Mouse (Mus musculus): ENCODE data around the gene Xrra1. TPM values are rescaled to one million over a fixed set of nuclear protein-coding genes. Genes with fewer than 3 reads are reported as not detected.
A peak's percentile ranks its signal among the peaks of the same experiment; 100 is the strongest.

Gene Xrra1
- polyA plus RNA-seq, 1 experiment from 2014 or later, result 0.24 TPM

DNA sequence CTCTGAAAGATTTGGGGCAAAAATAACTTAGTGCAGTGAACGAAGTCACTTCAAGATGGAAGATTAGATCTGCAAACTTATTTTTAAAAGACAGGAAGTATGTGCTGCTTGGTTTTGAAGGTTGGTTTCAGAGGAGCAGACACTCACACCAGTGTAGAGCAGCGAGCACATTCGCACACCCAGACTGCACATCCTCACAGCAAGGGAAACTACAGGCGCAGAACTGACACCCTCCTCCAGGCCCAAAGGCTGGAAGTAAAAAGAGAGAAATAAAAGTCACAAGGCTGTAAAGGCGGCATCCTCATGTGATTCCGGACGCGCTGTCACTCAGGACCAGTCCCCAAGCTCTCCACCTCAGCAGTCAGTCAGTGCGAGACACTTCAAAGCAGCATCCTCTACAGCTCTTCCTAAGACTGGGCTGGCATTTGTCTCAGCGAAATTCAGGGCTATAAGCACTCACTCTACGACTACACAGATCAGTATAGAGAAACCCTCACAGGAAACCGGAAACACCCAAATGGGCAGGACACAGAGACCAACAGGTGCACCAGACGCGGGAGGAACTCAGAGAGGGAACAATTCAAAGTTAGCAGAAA is 2.6 kb upstream of the Xrra1 start:
- Histone ChIP-seq H3K4me3 (no peak overlapping the region), H3K36me3 (peaks cover 35% of the 10 kb centered on the region), H3K27ac (no peak overlapping the region), H3K27me3 (ENCODE audit: insufficient read depth, poor library complexity, severe bottlenecking) (no peaks in the 10 kb centered on the region), H3K4me1 (peaks cover 28% of the 10 kb centered on the region), H3K9me3 (no peaks in the 10 kb centered on the region)
- DNase-seq (ENCODE audit: low spot score), result no peak
- 86% methylated on average over 14 of the region's 14 CpGs for WGBS

- peak overlapping the region; percentile 95 for H3K27ac ChIP-seq
- peaks cover 34% of the 10 kb centered on the region for H3K36me3 ChIP-seq
- no peak for DNase-seq (ENCODE audit: low spot score)
- no peaks in the 10 kb centered on the region for H3K9me3 ChIP-seq
- H3K4me1 ChIP-seq, result peaks cover 29% of the 10 kb centered on the region
- WGBS, result 1% methylated on average over 19 of the region's 19 CpGs
- no peaks in the 10 kb centered on the region for H3K27me3 ChIP-seq (ENCODE audit: insufficient read depth, poor library complexity, severe bottlenecking)
- peak overlapping the region; percentile 85 for H3K4me3 ChIP-seq
Observed at GRCm38 (mm10) chr7:99858175-99858812, 622 bp upstream of the Xrra1 start.

- H3K27me3 ChIP-seq (ENCODE audit: insufficient read depth, poor library complexity, severe bottlenecking), result no peaks in the 10 kb centered on the region
- no peaks in the 10 kb centered on the region for H3K36me3 ChIP-seq
- 36% methylated on average over 7 of the region's 7 CpGs for WGBS
- peaks cover 26% of the 10 kb centered on the region for H3K4me1 ChIP-seq
- no peak within 1 kb of the TSS for H3K27ac ChIP-seq
- H3K9me3 ChIP-seq, result no peaks in the 10 kb centered on the region
- DNase-seq (ENCODE audit: low spot score), result no peak
- H3K4me3 ChIP-seq, result no peak within 1 kb of the TSS
Observed at GRCm38 (mm10) chr7:99863362-99863761, 4.4 kb downstream of the Xrra1 start, which contains the start of gene Spcs2. TSS of gene Spcs2 (minus strand) at chr7:99863462.

- 74% methylated on average over 11 of the region's 11 CpGs for WGBS
- Histone ChIP-seq H3K27me3 (ENCODE audit: insufficient read depth, poor library complexity, severe bottlenecking) (no peaks in the 10 kb centered on the region), H3K4me1 (peaks cover 22% of the 10 kb centered on the region), H3K36me3 (no peaks in the 10 kb centered on the region), H3K4me3 (no peak overlapping the region), H3K9me3 (no peaks in the 10 kb centered on the region), H3K27ac (peak overlapping the region; percentile 22; the same call in 1 of the 2 replicates)
- no peak for DNase-seq (ENCODE audit: low spot score)
Observed at GRCm38 (mm10) chr7:99864241-99865028, 5.5 kb downstream of the Xrra1 start.

GRCm38 (mm10) chr7:99865219-99865618 is 6.3 kb downstream of the Xrra1 start:
- Histone ChIP-seq H3K4me3 (no peak overlapping the region), H3K36me3 (no peaks in the 10 kb centered on the region), H3K9me3 (no peaks in the 10 kb centered on the region), H3K27me3 (ENCODE audit: insufficient read depth, poor library complexity, severe bottlenecking) (no peaks in the 10 kb centered on the region), H3K27ac (peak overlapping the region; percentile 22; the same call in 1 of the 2 replicates), H3K4me1 (peaks cover 22% of the 10 kb centered on the region)
- WGBS, result 32% methylated on average over 3 of the region's 3 CpGs
- no peak for DNase-seq (ENCODE audit: low spot score)

GRCm38 (mm10) chr7:99869296-99869695 is 10.4 kb downstream of the Xrra1 start:
- no peak for DNase-seq (ENCODE audit: low spot score)
- WGBS, result 67% methylated on average over 4 of the region's 4 CpGs
- H3K9me3 ChIP-seq, result no peaks in the 10 kb centered on the region
- no peaks in the 10 kb centered on the region for H3K36me3 ChIP-seq
- no peak overlapping the region for H3K4me3 ChIP-seq
- no peak overlapping the region for H3K27ac ChIP-seq
- peaks cover 29% of the 10 kb centered on the region for H3K4me1 ChIP-seq
- H3K27me3 ChIP-seq (ENCODE audit: insufficient read depth, poor library complexity, severe bottlenecking), result no peaks in the 10 kb centered on the region

- 43% methylated on average over 6 of the region's 6 CpGs for WGBS
- no peak overlapping the region for H3K27ac ChIP-seq
- H3K9me3 ChIP-seq, result no peaks in the 10 kb centered on the region
- DNase-seq (ENCODE audit: low spot score), result no peak
- H3K4me1 ChIP-seq, result peaks cover 20% of the 10 kb centered on the region
- peaks cover 5% of the 10 kb centered on the region; the same call in 1 of the 2 replicates for H3K27me3 ChIP-seq (ENCODE audit: insufficient read depth, poor library complexity, severe bottlenecking)
- H3K4me3 ChIP-seq, result no peak overlapping the region
- no peaks in the 10 kb centered on the region for H3K36me3 ChIP-seq
Observed at GRCm38 (mm10) chr7:99873965-99874364, 15.0 kb downstream of the Xrra1 start.

GRCm38 (mm10) chr7:99875891-99876290 is 17.0 kb downstream of the Xrra1 start:
- Histone ChIP-seq H3K9me3 (no peaks in the 10 kb centered on the region), H3K36me3 (no peaks in the 10 kb centered on the region), H3K4me3 (no peak overlapping the region), H3K4me1 (peaks cover 20% of the 10 kb centered on the region), H3K27me3 (ENCODE audit: insufficient read depth, poor library complexity, severe bottlenecking) (peaks cover 5% of the 10 kb centered on the region; the same call in 1 of the 2 replicates), H3K27ac (no peak overlapping the region)
- 40% methylated on average over 5 of the region's 5 CpGs for WGBS
- DNase-seq (ENCODE audit: low spot score), result no peak

GRCm38 (mm10) chr7:99876345-99876744 is 17.4 kb downstream of the Xrra1 start:
- WGBS, result 0% methylated on average over 3 of the region's 3 CpGs
- H3K4me3 ChIP-seq, result no peak overlapping the region
- H3K36me3 ChIP-seq, result no peaks in the 10 kb centered on the region
- H3K27me3 ChIP-seq (ENCODE audit: insufficient read depth, poor library complexity, severe bottlenecking), result peaks cover 5% of the 10 kb centered on the region; the same call in 1 of the 2 replicates
- H3K9me3 ChIP-seq, result no peaks in the 10 kb centered on the region
- no peak overlapping the region for H3K27ac ChIP-seq
- peak; percentile 92 for DNase-seq (ENCODE audit: low spot score)
- H3K4me1 ChIP-seq, result peaks cover 16% of the 10 kb centered on the region

DNA sequence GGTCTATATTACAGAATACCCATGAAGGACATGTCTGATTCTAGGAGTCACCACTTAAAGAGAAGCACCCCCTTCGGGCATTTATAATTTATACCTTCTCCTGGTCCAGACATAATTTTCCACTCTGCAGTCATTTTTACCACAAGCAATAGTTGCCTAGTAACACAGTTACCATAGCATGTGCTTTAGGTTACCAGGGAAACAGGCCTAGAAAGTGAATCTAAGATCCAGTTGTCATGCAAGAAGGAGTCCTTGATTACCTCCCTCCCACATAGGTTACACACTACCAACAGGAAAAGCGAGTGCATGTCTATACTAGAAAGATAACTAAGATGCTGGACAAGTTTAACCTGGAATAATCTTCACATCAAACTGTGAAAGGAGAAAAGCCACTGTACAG is 19.3 kb downstream of the Xrra1 start:
- WGBS, result 71% methylated on average over 2 of the region's 2 CpGs
- Histone ChIP-seq H3K36me3 (no peaks in the 10 kb centered on the region), H3K27ac (no peak overlapping the region), H3K4me1 (peaks cover 16% of the 10 kb centered on the region), H3K27me3 (ENCODE audit: insufficient read depth, poor library complexity, severe bottlenecking) (peaks cover 5% of the 10 kb centered on the region; the same call in 1 of the 2 replicates), H3K9me3 (no peaks in the 10 kb centered on the region), H3K4me3 (no peak overlapping the region)
- no peak for DNase-seq (ENCODE audit: low spot score)

- Histone ChIP-seq H3K27me3 (ENCODE audit: insufficient read depth, poor library complexity, severe bottlenecking) (no peaks in the 10 kb centered on the region), H3K4me3 (no peak overlapping the region), H3K4me1 (peaks cover 5% of the 10 kb centered on the region; the same call in 1 of the 2 replicates), H3K27ac (no peak overlapping the region), H3K9me3 (no peaks in the 10 kb centered on the region), H3K36me3 (no peaks in the 10 kb centered on the region)
- no peak for DNase-seq (ENCODE audit: low spot score)
- 86% methylated on average over 2 of the region's 2 CpGs for WGBS
Observed at GRCm38 (mm10) chr7:99887230-99887735, 28.4 kb downstream of the Xrra1 start.

- Histone ChIP-seq H3K27ac (no peak overlapping the region), H3K4me1 (peaks cover 5% of the 10 kb centered on the region; the same call in 1 of the 2 replicates), H3K36me3 (no peaks in the 10 kb centered on the region), H3K9me3 (no peaks in the 10 kb centered on the region), H3K4me3 (no peak overlapping the region), H3K27me3 (ENCODE audit: insufficient read depth, poor library complexity, severe bottlenecking) (no peaks in the 10 kb centered on the region)
- no peak for DNase-seq (ENCODE audit: low spot score)
Observed at GRCm38 (mm10) chr7:99887743-99888142, 28.8 kb downstream of the Xrra1 start.
